Mouse (Mus musculus): ENCODE results near the gene Cenpc1.

- TF ChIP-seq POLR2A (IDR thresholded peaks at IDR 0.05; ENCODE audit: borderline replicate concordance, low read depth, low read length) (no peak), CTCF (IDR thresholded peaks at IDR 0.05; ENCODE audit: low read depth, low read length) (no peak)
These were observed 13.4 kb upstream of the Cenpc1 start for GRCm38 (mm10) chr5:86078720-86079334.

Measured in bone marrow macrophage, adult 2 months (primary cell).